Mouse (Mus musculus): ENCODE results near the gene Lsm11. TPM values are rescaled to one million over a fixed set of nuclear protein-coding genes. Genes with fewer than 3 reads are reported as not detected.

Gene Lsm11
- 4.1 and 5.6 TPM in 2 replicates for polyA plus RNA-seq (2015; fragmentation: Nextera tagmentation; extraction: Ambion mirVana)

GRCm38 (mm10) chr11:45944643-45945156 is at the start of gene Lsm11:
Gene Lsm11 (minus strand): TSS chr11:45944935.
- no peaks in the 10 kb centered on the region for H3K9me3 ChIP-seq
- peaks cover 15% of the 10 kb centered on the region for H3K4me1 ChIP-seq
- H3K27ac ChIP-seq = peak within 1 kb of the TSS; percentile 50
- H3K27me3 ChIP-seq = no peaks in the 10 kb centered on the region
- peak within 1 kb of the TSS; percentile 93 for H3K4me3 ChIP-seq
- peak within 1 kb of the TSS; percentile 75 for H3K9ac ChIP-seq
- peak; percentile 85 for ATAC-seq (ENCODE audit: insufficient number of reproducible peaks, low FRiP score, low TSS enrichment, low read depth)
- peaks cover 12% of the 10 kb centered on the region for H3K36me3 ChIP-seq
- H3K4me2 ChIP-seq = peak within 1 kb of the TSS; percentile 84
- WGBS = under 1% methylated on average over 52 of the region's 55 CpGs

- H3K27me3 ChIP-seq = no peaks in the 10 kb centered on the region
- no peak overlapping the region for H3K9ac ChIP-seq
- ATAC-seq (ENCODE audit: insufficient number of reproducible peaks, low FRiP score, low TSS enrichment, low read depth) = no peak
- H3K4me2 ChIP-seq = peak overlapping the region; percentile 54
- 48% methylated on average over 13 of the region's 13 CpGs for WGBS
- no peaks in the 10 kb centered on the region for H3K9me3 ChIP-seq
- peaks cover 6% of the 10 kb centered on the region; the same call in 1 of the 2 replicates for H3K4me1 ChIP-seq
- H3K4me3 ChIP-seq = peak overlapping the region; percentile 29
- H3K36me3 ChIP-seq = no peaks in the 10 kb centered on the region
- no peak overlapping the region for H3K27ac ChIP-seq
These were observed 47.4 kb upstream of the Lsm11 start for GRCm38 (mm10) chr11:45992087-45992486.

- Histone ChIP-seq H3K27me3 (no peaks in the 10 kb centered on the region), H3K27ac (no peak overlapping the region), H3K4me2 (peak overlapping the region; percentile 54), H3K36me3 (no peaks in the 10 kb centered on the region), H3K4me1 (peaks cover 6% of the 10 kb centered on the region; the same call in 1 of the 2 replicates), H3K9me3 (no peaks in the 10 kb centered on the region), H3K4me3 (peak overlapping the region; percentile 29), H3K9ac (0 out of 2 replicates have a peak overlapping the region, but pooled peaks have one; percentile 23)
- 6% methylated on average over 16 of the region's 16 CpGs for WGBS
- 0 out of 2 replicates have a peak, but pooled peaks have one; percentile 30 for ATAC-seq (ENCODE audit: insufficient number of reproducible peaks, low FRiP score, low TSS enrichment, low read depth)
These were observed 46.9 kb upstream of the Lsm11 start for GRCm38 (mm10) chr11:45991604-45992003.

GRCm38 (mm10) chr11:45980893-45981253 is 36.1 kb upstream of the Lsm11 start:
- 44% methylated on average over 19 of the region's 19 CpGs for WGBS

GRCm38 (mm10) chr11:45979946-45980892 is 35.5 kb upstream of the Lsm11 start, which contains the start of gene Sox30:
Gene Sox30 (plus strand): TSS chr11:45980310.
- Histone ChIP-seq H3K27ac (peak within 1 kb of the TSS; percentile 75), H3K27me3 (peaks cover 6% of the 10 kb centered on the region; the same call in 1 of the 2 replicates)

More at GRCm38 (mm10) chr11:45980893-45981253, 36.1 kb upstream of the Lsm11 start:
- Histone ChIP-seq H3K4me1 (peaks cover 12% of the 10 kb centered on the region; the same call in 1 of the 2 replicates), H3K4me3 (peak overlapping the region; percentile 63), H3K27ac (0 out of 2 replicates have a peak overlapping the region, but pooled peaks have one; percentile 75), H3K36me3 (no peaks in the 10 kb centered on the region), H3K4me2 (peak overlapping the region; percentile 88), H3K27me3 (peaks cover 6% of the 10 kb centered on the region; the same call in 1 of the 2 replicates), H3K9ac (peak overlapping the region; percentile 82), H3K9me3 (no peaks in the 10 kb centered on the region)
- peak; percentile 40; the same call in 1 of the 2 replicates for ATAC-seq (ENCODE audit: insufficient number of reproducible peaks, low FRiP score, low TSS enrichment, low read depth)

GRCm38 (mm10) chr11:45976061-45976460 is 31.3 kb upstream of the Lsm11 start:
- 81% methylated on average over 3 of the region's 3 CpGs for WGBS
- ATAC-seq (ENCODE audit: insufficient number of reproducible peaks, low FRiP score, low TSS enrichment, low read depth) = no peak
- Histone ChIP-seq H3K27me3 (peaks cover 3% of the 10 kb centered on the region; the same call in 1 of the 2 replicates), H3K9me3 (no peaks in the 10 kb centered on the region), H3K9ac (no peak overlapping the region), H3K4me2 (no peak overlapping the region), H3K36me3 (no peaks in the 10 kb centered on the region), H3K27ac (no peak overlapping the region), H3K4me1 (peaks cover 12% of the 10 kb centered on the region; the same call in 1 of the 2 replicates), H3K4me3 (no peak overlapping the region)

More at GRCm38 (mm10) chr11:45979946-45980892, 35.5 kb upstream of the Lsm11 start, which contains the start of gene Sox30:
- peaks cover 12% of the 10 kb centered on the region; the same call in 1 of the 2 replicates for H3K4me1 ChIP-seq
- peak; percentile 79; the same call in 1 of the 2 replicates for ATAC-seq (ENCODE audit: insufficient number of reproducible peaks, low FRiP score, low TSS enrichment, low read depth)
- peak within 1 kb of the TSS; percentile 63 for H3K4me3 ChIP-seq
- H3K4me2 ChIP-seq = peak within 1 kb of the TSS; percentile 88
- H3K9me3 ChIP-seq = no peaks in the 10 kb centered on the region
- 18% methylated on average over 54 of the region's 115 CpGs for WGBS
- no peaks in the 10 kb centered on the region for H3K36me3 ChIP-seq
- peak within 1 kb of the TSS; percentile 82 for H3K9ac ChIP-seq

- no peaks in the 10 kb centered on the region for H3K4me1 ChIP-seq
- H3K9me3 ChIP-seq = no peaks in the 10 kb centered on the region
- 86% methylated on average over 8 of the region's 8 CpGs for WGBS
- H3K27ac ChIP-seq = no peak overlapping the region
- ATAC-seq (ENCODE audit: insufficient number of reproducible peaks, low FRiP score, low TSS enrichment, low read depth) = no peak
- H3K4me2 ChIP-seq = no peak overlapping the region
- H3K36me3 ChIP-seq = no peaks in the 10 kb centered on the region
- no peaks in the 10 kb centered on the region for H3K27me3 ChIP-seq
- no peak overlapping the region for H3K9ac ChIP-seq
- H3K4me3 ChIP-seq = no peak overlapping the region
These were observed 29.7 kb upstream of the Lsm11 start for GRCm38 (mm10) chr11:45974466-45974865.

GRCm38 (mm10) chr11:45973635-45974034 is 28.9 kb upstream of the Lsm11 start:
- H3K27ac ChIP-seq = no peak overlapping the region
- no peaks in the 10 kb centered on the region for H3K9me3 ChIP-seq
- no peaks in the 10 kb centered on the region for H3K4me1 ChIP-seq
- H3K36me3 ChIP-seq = no peaks in the 10 kb centered on the region
- no peak overlapping the region for H3K4me3 ChIP-seq
- no peak for ATAC-seq (ENCODE audit: insufficient number of reproducible peaks, low FRiP score, low TSS enrichment, low read depth)
- no peaks in the 10 kb centered on the region for H3K27me3 ChIP-seq
- 73% methylated on average over 5 of the region's 5 CpGs for whole genome bisulfite sequencing
- H3K9ac ChIP-seq = no peak overlapping the region
- no peak overlapping the region for H3K4me2 ChIP-seq

GRCm38 (mm10) chr11:45968466-45968865 is 23.7 kb upstream of the Lsm11 start:
- 86% methylated on average over 3 of the region's 3 CpGs for WGBS
- Histone ChIP-seq H3K4me3 (no peak overlapping the region), H3K4me2 (no peak overlapping the region), H3K4me1 (no peaks in the 10 kb centered on the region), H3K9me3 (no peaks in the 10 kb centered on the region), H3K9ac (no peak overlapping the region), H3K27me3 (no peaks in the 10 kb centered on the region), H3K27ac (no peak overlapping the region), H3K36me3 (no peaks in the 10 kb centered on the region)
- ATAC-seq (ENCODE audit: insufficient number of reproducible peaks, low FRiP score, low TSS enrichment, low read depth) = no peak

GRCm38 (mm10) chr11:45966896-45967295 is 22.2 kb upstream of the Lsm11 start:
- H3K27me3 ChIP-seq = no peaks in the 10 kb centered on the region
- WGBS = 85% methylated on average over 4 of the region's 4 CpGs
- no peak overlapping the region for H3K27ac ChIP-seq
- no peak overlapping the region for H3K4me2 ChIP-seq
- H3K4me1 ChIP-seq = no peaks in the 10 kb centered on the region
- no peak overlapping the region for H3K9ac ChIP-seq
- H3K36me3 ChIP-seq = no peaks in the 10 kb centered on the region
- H3K9me3 ChIP-seq = no peaks in the 10 kb centered on the region
- ATAC-seq (ENCODE audit: insufficient number of reproducible peaks, low FRiP score, low TSS enrichment, low read depth) = no peak
- no peak overlapping the region for H3K4me3 ChIP-seq

GRCm38 (mm10) chr11:45960003-45960402 is 15.3 kb upstream of the Lsm11 start:
- H3K9ac ChIP-seq = no peak overlapping the region
- H3K36me3 ChIP-seq = no peaks in the 10 kb centered on the region
- no peak overlapping the region for H3K27ac ChIP-seq
- ATAC-seq (ENCODE audit: insufficient number of reproducible peaks, low FRiP score, low TSS enrichment, low read depth) = no peak
- H3K4me2 ChIP-seq = no peak overlapping the region
- no peaks in the 10 kb centered on the region for H3K9me3 ChIP-seq
- 85% methylated on average over 5 of the region's 5 CpGs for WGBS
- H3K4me1 ChIP-seq = no peaks in the 10 kb centered on the region
- no peak overlapping the region for H3K4me3 ChIP-seq
- H3K27me3 ChIP-seq = no peaks in the 10 kb centered on the region
